Mouse (Mus musculus): Measurements from ENCODE around the gene Arl15.

Gene Arl15

DNA sequence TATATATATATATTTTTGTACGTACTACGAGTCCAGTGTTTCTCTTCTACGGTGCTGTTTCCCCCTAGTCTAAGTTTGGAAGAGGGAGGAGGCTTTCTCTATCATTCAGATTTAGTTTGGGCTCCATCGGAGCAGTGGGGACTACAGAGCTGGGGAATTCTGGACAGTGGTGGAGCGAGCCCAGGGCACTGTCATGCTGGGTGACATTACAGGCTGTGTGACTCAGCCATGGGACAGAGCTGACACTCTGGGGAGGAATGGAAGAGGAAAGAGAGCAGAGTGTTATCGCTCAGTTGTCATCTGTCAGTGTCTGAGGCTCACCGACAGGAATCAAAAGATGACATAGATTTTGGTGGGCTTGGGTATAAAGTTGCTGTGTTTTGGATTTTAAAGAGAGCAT lies 124.4 kb downstream of the Arl15 start:
- no peak for DNase-seq (ENCODE audit: extremely low spot score)

DNA sequence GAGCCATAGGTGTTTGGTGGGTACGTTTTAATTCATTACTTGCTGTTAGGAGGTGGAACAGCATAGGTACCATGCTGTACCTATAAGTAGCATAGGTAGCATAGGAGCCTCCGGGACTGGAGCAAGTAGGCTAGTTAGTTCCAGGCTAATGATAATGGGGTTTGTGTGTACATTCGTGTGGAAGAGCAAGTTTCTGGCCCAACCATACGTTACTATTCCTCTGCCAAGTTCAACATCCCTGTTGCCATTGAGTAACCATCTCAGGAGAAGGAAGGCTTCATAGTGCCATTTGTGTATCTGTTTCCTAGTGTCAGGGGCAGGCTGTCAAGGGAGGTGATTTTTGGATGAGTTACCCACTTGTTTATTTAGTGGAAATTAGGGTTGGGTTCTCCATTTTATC lies 141.4 kb downstream of the Arl15 start:
- DNase-seq (ENCODE audit: extremely low spot score) = no peak

DNA sequence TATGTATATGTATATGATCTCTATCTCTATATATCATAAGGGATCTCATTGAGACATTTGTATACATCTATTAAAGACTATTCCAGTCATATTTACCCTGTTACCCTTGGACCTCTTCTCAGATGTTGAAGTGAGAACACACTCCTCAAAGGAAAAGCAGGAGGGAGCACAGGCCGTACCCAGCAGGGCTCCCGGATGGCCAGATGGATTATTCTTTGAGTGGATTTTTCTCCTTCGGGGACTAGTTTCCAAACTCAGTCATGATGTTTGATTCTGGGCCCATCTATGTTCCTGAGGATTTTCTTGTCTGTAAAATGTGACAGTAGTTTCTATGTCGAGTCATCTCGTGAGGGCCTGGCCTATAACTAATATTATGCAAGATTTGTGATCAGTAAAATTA lies 142.9 kb downstream of the Arl15 start:
- DNase-seq (ENCODE audit: extremely low spot score) = no peak

DNA sequence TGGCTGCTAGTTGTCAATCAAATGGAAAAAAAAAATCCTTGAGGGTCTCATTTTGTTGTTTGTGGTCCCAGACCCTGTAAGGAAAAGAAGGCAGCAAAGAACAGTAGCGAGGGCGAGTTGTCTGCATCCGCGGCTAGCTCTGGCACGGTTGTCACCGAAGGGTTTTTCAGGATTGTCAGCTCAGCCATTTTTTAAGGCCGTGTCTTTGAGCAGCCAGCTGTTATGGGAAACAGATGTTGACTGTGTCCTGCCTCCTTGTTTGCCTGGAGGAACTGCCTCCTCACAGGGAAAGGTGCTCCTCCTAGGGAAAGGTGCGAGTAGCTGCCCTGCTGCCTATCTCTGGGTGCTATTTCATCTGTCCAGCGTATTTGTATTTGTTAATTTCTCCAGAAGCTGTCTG lies 144.3 kb downstream of the Arl15 start:
- no peak for DNase-seq (ENCODE audit: extremely low spot score)

DNA sequence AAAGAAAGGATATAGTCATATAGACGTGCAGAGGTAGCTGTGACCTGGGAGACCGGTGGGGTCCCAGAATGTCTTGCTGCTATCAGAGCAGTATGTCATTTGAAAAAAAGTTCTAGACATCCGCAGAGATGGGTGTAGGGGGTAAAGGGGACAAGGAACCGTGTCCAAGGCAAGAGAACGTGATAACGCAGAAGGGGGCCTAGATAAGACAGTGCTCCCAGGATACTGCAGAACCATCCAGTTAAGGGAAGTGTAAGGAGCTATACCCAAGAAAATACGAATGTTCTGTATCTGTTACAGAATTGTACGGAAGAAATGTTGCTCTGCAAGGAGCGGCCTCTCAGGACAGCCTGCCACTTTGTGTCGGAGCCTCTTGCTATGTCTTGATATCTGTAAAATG lies 144.8 kb downstream of the Arl15 start:
- DNase-seq (ENCODE audit: extremely low spot score) = no peak

DNA sequence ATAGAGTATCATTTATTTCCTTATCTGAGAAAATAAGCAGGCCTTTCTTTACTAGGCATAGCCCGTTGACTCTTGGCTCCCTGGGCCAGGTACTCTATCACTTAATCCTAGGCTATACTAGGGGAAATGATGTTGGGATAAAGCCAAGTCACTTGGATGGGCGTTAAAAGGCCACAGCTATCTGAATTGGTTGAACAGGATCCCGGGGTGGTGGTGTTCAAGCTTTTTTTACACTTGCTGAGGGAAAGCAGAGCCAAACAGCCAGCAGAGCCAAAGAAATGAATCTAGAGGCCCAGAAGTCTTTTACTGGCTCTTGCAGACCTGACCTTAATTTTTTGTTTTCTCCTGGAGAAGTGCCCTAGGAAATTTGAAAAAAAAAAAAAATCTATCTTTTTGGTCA lies 145.4 kb downstream of the Arl15 start:
- DNase-seq (ENCODE audit: extremely low spot score) = no peak

DNA sequence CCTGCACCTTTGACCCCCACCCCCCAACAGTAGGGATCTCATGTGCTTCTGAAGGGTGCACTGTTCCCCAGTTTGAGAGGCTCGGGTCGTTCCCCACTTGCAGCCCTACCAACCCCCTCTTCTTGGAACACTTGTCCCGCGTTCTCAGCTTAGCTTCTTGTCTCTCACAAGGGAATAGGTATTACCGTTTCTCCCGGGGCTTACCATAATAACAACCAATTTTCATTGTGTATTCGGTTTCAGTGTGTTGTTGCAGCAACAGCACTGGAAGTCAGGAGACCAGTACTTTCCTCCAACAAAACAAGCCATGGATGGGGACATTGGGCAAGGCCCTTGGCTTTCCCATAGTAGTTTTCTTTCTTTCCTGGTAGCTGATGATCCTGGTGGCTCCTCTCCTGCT lies 145.8 kb downstream of the Arl15 start:
- no peak for DNase-seq (ENCODE audit: extremely low spot score)

DNA sequence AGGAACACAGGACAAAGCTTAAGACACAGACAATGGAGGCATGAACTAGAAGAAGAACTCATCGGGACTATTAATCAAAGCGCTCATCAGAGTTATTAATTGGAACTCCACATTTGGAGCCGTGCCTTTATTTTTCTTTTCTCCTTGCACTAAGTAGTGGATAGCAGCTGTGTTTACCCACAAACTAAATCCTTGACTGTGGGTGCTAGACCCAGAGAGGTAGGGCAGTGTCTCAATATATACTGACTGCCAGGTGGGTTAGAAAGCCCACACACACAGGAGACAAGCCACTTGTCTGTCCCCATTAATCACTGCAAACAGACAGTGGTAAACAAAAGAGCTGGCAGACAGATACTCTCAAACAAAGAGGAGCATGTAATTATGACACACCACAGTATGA lies 147.6 kb downstream of the Arl15 start:
- no peak for DNase-seq (ENCODE audit: extremely low spot score)

DNA sequence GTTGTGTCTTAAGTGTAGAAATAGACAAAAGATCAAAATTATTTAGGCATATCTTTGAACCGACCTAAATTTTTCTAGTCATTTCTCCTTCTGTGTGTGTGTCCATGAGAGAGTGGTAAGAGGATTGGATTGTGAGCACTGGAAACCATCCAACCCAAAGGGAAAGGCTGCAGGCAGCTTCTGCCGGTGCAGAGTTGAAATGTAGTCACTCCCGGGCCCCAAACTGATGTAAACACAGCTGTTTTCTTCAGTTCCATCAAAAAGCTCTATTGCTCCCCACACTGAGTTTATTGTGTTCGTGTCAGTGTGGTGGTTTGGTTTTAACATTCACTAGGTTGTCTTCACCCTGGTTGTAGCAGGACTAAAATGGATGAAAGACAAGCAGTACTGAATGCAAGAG lies 153.2 kb downstream of the Arl15 start:
- DNase-seq (ENCODE audit: extremely low spot score) = no peak

DNA sequence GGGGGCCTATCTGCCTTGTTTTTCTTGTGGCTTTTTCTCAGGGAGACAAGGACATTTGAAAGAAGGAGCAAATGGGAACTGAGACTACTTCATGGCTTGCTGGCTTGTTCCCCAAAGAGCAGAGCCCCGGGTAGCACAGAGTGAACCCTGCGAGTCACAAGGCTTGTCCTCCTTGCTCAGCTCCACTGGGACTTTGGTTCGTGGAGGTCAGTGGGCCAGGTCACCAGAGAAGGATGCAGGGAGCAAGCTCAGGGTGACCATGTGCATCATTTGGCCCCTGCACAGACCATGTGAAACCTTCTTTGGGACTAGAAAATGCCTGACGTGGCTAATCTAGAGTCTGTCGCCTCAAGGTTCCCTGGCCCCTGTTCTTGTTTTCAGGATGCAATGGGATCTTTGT lies 155.4 kb downstream of the Arl15 start:
- peak; percentile 15 for DNase-seq (ENCODE audit: extremely low spot score)

DNA sequence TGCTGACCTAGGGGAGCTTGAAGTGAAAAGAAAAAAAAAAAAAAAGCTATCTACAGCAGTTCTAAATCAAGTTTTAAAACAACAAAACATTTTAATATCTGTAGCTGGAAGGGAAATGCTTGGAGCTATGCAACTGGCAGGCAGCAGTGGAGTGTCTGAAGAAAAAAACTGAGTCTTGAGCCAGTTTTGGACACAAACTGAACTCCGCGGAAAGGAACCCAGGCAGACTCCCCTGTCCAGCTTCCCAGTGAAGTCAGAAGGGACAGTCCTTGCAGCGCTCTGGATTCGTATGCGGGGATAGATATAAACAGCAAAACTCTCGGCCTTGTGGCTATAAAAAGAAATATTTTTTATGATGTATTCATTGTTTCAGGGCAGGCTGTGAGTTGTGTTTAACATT lies 155.8 kb downstream of the Arl15 start:
- DNase-seq (ENCODE audit: extremely low spot score) = no peak

DNA sequence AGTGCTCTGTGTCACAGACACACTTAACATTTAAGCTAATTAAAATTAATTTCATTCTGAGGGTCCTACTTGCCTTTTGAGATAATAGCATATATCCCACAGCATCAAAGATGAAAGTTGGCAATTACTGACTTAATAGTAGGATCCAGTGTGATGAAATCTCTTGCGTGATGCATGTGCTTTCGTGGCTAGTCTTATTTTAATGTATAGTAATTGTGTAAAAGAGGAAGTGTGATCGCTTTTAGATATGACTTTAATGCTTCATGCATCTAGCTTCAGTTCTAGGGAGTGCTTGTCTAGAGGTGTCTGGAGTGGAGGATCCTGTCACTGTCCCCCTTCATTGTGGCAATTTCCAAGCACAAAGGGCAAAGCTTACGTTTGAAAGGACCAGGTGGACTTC lies 163.1 kb downstream of the Arl15 start:
- DNase-seq (ENCODE audit: extremely low spot score) = no peak

DNA sequence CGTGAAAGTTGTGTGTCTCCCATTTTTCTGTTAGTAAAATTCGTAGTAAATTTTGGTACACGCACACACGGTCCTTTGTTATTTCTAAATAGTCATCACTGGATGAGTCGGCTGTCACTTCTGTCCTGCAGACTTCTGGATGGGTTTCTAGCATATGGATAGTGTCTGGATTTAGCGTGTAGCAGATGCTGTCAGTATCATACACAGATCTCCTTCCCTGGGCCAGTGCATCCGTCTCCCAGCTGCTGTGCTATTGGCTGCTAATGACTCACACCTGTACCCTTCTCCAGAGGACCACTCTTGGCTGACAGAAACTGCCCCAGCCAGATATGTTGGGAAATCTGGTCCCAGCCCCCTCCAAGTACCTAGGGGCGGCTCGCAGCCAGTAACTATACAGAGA lies 170.6 kb downstream of the Arl15 start:
- DNase-seq (ENCODE audit: extremely low spot score) = no peak

DNA sequence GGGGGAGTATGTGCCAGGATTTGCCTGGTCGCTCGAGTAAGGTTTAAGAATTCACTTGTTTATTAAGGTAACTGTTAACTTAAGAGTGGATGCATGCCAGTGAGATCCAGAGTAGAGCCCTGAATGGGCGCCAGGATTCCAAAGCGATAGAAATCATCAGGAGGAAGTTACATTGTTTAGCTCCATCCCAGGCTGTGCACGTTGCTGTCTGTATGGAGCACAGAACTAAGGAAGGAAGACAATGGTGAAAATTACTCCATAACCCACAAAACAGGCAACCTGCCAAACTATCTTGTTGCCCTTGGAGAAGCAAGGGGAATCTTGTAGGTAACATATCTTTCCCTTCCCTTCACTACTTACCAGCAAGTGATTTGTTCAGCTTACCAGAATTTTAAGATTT lies 176.4 kb downstream of the Arl15 start:
- DNase-seq (ENCODE audit: extremely low spot score) = no peak

DNA sequence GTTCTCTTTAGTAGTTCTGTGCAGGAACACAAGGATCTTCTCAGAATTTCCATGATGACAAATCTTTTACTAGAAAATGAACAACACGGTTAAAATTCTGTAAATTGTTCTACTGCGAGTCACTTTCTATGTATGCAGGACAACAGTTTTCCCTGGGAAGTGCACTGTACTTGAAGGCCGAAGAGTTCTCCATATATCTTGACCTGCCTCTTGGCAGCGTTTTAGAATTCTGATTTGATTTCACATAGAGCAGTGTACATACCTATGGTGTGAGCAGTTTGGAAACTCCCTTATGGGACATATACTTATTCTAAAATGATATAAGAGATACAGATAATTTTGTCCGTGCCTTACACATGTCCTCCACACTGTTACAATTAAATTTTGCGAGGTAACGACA lies 178.1 kb downstream of the Arl15 start:
- no peak for DNase-seq (ENCODE audit: extremely low spot score)

DNA sequence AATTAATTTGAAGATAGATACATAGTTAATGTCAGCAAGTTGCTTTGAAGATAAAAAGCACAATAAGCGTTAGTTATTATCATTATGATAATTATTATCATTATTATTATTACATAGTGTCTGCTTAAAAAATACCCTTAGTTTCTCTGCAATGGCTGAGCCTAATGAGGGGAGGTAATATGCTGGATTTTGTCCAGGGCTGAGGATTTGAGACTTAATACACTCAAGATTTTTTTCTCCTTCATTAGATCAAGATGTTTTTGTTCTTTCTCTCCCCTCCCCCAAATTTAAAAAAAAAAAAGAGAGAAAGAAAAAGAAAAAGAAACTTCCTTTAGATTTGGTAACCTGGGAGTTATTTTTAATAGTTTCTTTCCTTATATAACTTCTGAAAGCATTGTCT lies 180.6 kb downstream of the Arl15 start:
- DNase-seq (ENCODE audit: extremely low spot score) = no peak

DNA sequence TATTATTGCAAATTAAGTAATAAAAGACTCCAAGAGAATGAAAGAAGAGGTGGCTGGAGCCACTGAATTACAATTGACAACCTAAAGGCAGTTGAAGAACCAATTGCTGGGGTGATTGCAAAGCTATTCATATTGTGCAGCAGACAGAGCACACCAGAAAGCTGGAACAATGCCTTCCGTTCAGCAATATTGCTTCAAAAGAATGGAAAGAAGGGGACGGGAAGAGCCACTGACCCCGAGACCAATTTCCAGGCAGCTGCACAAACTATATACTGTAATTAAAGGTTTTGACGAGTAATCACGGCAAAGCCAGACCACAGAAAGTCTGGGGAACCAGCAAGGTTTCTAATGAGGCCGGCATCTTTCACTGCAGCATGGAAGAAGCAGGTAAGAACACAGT lies 181.4 kb downstream of the Arl15 start:
- peak; percentile 32 for DNase-seq (ENCODE audit: extremely low spot score)

DNA sequence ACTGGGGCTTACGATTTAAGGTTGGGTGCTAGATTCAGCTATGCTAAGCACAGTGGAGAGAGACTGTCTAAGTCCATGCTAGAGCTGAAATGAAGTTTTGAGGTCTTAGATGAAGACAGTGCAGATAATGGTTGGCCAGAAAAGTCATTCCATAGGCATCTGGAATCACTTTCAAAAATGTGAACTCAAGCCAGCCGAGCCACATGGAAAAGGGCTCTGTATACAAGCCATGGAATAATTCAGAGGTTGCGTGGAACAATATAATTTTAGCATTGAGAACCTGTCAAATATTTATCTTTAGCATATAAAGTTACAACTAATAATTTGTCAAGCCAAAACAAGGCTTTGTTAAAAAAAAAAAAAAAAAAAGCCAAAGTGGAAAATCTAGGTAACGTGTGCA lies 182.6 kb downstream of the Arl15 start:
- no peak for DNase-seq (ENCODE audit: extremely low spot score)

DNA sequence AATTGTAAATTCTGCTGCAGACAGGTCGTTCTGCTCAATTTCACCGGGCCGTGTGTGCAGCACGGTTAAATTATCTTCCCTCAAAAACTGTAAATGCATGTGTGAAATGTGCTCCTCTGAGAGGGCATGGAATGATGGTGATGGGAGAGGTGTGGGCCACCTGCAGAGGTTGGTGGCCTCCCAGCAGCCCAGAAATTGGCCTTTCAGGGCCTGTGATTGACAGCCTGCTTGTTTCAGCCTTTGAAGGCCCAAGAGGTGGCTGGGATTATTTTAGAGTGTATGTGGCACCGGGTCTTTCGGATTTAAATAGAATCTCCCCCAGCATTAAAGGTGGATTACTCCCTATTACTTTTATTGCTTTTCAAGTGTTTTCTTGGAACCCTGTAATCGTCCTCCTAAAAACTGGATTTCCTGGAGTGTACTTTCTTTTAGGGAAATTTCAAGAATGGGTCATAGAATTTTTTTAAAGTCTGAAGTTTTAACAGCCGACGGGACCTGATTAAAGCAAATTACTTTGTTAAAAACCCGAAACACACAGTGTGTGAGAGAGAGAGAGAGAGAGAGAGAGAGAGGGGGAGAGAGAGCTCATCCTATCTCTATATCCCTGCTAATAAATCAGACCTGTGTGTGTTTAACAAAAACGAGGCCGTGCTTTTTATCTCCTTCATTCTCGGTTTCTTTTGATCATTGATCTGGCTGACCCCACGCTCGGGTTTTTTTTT lies 186.6 kb downstream of the Arl15 start:
- peak; percentile 28 for DNase-seq (ENCODE audit: extremely low spot score)

DNA sequence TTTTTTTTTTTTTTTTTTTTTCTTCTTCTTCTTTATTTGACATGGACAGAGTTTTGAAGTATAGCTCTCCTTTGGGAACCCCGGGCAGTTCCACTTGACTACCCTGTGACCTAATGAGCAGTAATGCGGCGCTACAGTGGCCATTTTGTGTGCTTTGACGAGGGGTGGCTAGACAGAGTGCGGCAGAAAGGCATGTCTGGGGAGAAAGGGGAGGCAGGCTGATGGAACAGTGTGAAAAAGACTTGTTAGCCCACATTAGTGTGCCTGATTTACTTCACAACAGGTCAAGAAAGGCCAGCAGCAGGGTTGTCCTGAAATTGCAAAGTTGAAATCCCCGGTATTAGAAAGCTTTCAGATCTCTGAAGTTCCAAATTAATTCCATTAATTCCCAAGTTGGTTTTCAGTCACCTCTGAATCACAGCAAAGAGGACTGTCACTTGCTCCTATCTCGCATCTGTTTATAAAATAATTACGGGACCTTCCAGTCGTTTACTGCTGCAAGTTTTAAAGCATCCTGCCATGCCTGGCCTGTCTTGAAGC lies 187.2 kb downstream of the Arl15 start:
- DNase-seq (ENCODE audit: extremely low spot score) = peak; percentile 67

DNA sequence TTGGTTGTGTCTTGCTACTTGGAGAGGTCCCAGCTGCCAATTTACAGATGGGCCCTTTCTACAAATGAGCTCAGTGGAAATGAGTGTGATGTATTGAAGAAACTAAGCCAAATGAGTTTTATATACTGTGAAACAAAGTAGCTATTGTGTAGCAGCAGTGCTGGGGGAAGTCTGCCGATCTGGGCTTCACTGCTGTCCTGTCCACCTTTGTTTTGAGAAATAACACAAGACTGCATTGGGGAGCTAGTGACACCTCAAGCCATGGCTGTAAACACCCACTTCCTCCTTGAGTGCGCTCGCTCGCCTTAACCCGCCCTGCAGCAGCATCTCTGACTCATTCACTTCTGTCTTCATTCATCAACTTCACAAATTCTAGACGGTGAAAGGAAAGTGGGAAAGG lies 189.3 kb downstream of the Arl15 start:
- no peak for DNase-seq (ENCODE audit: extremely low spot score)

DNA sequence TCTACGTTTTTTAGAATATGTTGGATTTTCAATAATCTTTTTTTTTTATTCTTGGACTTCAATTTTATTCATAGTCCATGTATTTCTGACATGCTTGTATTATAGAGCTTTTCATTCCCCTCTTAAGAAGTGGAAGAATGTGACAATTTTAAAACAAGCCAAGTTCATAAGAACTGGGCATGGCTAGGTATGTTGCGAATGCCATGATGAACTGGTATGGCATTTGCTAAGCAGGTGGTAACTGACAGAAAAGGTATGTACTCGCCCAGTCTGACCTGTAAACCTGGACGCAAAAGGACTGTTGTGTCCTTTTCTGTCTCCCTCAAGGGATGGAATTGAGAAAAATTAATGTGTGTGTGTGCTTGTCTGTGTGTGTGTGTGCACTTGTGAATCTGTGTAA lies 190.2 kb downstream of the Arl15 start:
- no peak for DNase-seq (ENCODE audit: extremely low spot score)

DNA sequence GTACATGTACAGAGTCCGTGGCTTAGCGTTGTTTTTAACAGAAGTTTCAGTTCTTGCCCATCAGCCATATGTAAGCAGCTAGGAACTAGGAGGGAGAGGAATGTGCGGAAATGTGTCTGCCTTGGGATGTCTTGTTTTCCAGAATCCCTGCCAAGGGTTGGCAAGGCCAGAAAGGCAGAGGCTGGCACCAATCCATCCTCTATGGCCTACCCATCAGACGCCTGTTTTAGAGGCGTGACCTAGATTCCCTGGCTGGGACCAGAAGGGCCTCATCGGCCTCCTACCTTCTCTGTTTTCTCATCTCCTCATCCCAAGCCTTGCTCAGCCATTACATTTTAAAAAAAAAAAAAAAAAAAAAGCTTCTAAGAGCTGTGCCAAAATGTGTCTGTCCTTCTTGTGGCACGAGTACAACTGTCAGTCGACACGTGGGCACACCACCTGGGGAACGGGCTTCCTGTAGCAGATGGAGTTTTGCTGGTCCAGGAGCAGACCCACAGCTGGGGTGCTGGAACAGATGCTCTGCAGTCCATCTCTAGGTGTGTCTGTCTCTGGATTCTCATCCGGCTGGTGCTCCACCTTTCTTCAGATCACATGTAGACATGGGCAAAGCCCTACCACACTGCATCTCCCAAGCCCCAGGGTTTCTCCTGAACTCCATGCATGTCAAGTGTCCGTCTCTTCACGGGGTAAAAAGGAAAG lies 192.7 kb downstream of the Arl15 start:
- no peak for DNase-seq (ENCODE audit: extremely low spot score)

DNA sequence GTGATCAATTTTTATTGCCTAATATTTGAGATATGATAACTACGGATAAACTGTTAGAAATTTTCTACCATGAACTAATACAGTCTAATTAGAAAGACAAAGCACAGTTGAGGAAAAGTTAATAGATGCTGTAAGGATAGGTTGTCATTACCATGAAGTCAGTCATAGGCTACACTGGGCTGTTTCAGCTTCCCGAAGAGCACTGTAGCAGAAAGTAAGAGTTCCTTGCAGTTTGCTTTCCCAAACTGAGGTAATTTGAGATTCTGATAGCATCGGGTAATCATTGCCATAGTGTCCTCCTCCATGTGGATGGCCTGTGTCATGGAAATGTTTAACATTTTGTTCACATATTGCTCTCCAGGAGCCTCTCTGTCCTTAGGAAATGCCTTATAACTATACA lies 195.9 kb downstream of the Arl15 start:
- no peak for DNase-seq (ENCODE audit: extremely low spot score)
